Comparison of ENCODE assay signal across 8 mouse cellular contexts in the genomic region with DNA sequence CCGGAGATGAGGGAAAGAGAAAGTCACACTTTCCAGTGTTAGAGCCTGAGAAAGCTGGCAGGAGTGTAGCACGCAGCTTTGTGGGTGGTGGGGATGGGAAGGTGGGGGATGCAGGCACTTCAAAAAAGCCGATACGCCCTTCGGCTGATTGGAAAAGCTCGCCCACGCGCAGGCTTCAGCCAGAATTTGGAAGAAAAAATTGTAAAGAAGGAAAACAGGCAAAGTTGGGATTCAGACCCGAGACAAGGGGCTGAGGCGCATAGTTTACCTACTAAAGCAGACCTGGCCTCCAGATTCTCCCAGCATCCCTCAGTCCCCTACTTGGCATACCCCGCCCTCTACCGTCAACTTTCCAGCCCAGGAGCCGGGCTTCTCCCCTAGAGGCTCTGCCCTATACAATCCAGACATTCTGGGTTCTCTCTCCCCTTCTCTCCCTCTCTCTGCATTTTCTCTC. TPM values are rescaled to one million over a fixed set of nuclear protein-coding genes. Genes with fewer than 3 reads are reported as not detected.
DNase-seq lines count a peak whose midpoint lies in the region; ATAC-seq lines count a peak whose summit lies in the region.

No protein-coding gene starts in this region.

- no peaks in the 10 kb centered on the region for H3K36me3 ChIP-seq in heart, embryonic 10.5 days
- no peaks in the 10 kb centered on the region for H3K36me3 ChIP-seq in hindbrain, embryonic 14.5 days (replicated peaks; ENCODE audit: control insufficient read depth, insufficient read depth)
- H3K36me3 ChIP-seq in liver, embryonic 13.5 days, result no peaks in the 10 kb centered on the region

- peak; percentile 62; the same call in 1 of the 2 replicates for ATAC-seq in hindbrain, embryonic 14.5 days (ENCODE audit: low FRiP score)
- no peak for ATAC-seq in liver, embryonic 13.5 days (ENCODE audit: low read depth)

- peak overlapping the region; percentile 48; the same call in 1 of the 2 replicates for H3K9ac ChIP-seq in hindbrain, embryonic 14.5 days
- H3K9ac ChIP-seq in liver, embryonic 13.5 days, result no peak overlapping the region

- no peaks in the 10 kb centered on the region for H3K4me1 ChIP-seq in heart, embryonic 10.5 days
- H3K4me1 ChIP-seq in hindbrain, embryonic 14.5 days (replicated peaks; ENCODE audit: control insufficient read depth, insufficient read depth, low read length), result peaks cover 6% of the 10 kb centered on the region; the same call in 1 of the 2 replicates
- no peaks in the 10 kb centered on the region for H3K4me1 ChIP-seq in liver, embryonic 13.5 days (replicated peaks)

- no peaks in the 10 kb centered on the region for H3K27me3 ChIP-seq in heart, embryonic 10.5 days (ENCODE audit: insufficient read depth, poor library complexity, severe bottlenecking)
- H3K27me3 ChIP-seq in hindbrain, embryonic 14.5 days (ENCODE audit: control insufficient read depth, insufficient read depth, low read length), result no peaks in the 10 kb centered on the region
- peaks cover 23% of the 10 kb centered on the region for H3K27me3 ChIP-seq in liver, embryonic 13.5 days

- no peak for DNase-seq in heart, embryonic 10.5 days (ENCODE audit: low spot score)
- no peak for DNase-seq in heart, postnatal 4 days
- DNase-seq in embryo, embryonic 11 days, result peak; percentile 66
- DNase-seq in hindbrain, embryonic 14.5 days (ENCODE audit: low spot score), result no peak
- DNase-seq in liver, embryonic 13.5 days, result no peak
- peak; percentile 46 for DNase-seq in retina, postnatal 1 day
- no peak for DNase-seq in c-Kit-positive CD71-positive TER-119-positive erythroid progenitor cells, embryonic 14.5 days (ENCODE audit: low spot score)
- DNase-seq in cerebellum, adult 18-20 months, result no peak

- WGBS in heart, embryonic 10.5 days, result 5% methylated on average over 13 of the region's 13 CpGs
- WGBS in hindbrain, embryonic 14.5 days, result 4% methylated on average over 13 of the region's 13 CpGs
- 9% methylated on average over 13 of the region's 13 CpGs for WGBS in liver, embryonic 13.5 days (ENCODE audit: insufficient replicate concordance)

- H3K27ac ChIP-seq in heart, embryonic 10.5 days, result 0 out of 2 replicates have a peak overlapping the region, but pooled peaks have one; percentile 32
- no peak overlapping the region for H3K27ac ChIP-seq in hindbrain, embryonic 14.5 days
- no peak overlapping the region for H3K27ac ChIP-seq in liver, embryonic 13.5 days

- H3K4me2 ChIP-seq in hindbrain, embryonic 14.5 days (replicated peaks), result peak overlapping the region; percentile 53
- peak overlapping the region; percentile 1 for H3K4me2 ChIP-seq in liver, embryonic 13.5 days

- peak overlapping the region; percentile 47 for H3K4me3 ChIP-seq in heart, embryonic 10.5 days
- peak overlapping the region; percentile 19 for H3K4me3 ChIP-seq in hindbrain, embryonic 14.5 days (replicated peaks; ENCODE audit: low read length)
- no peak overlapping the region for H3K4me3 ChIP-seq in liver, embryonic 13.5 days (replicated peaks)

- no peaks in the 10 kb centered on the region for H3K9me3 ChIP-seq in heart, embryonic 10.5 days
- H3K9me3 ChIP-seq in hindbrain, embryonic 14.5 days (ENCODE audit: control insufficient read depth, low read length), result 0 out of 2 replicates have a peak, but pooled peaks cover 9% of the 10 kb centered on the region
- peaks cover 4% of the 10 kb centered on the region; the same call in 1 of the 2 replicates for H3K9me3 ChIP-seq in liver, embryonic 13.5 days (replicated peaks)

RNA-seq across cellular contexts. Expression of a gene that starts 8.0 kb away (rescaled TPM):
- polyA plus RNA-seq in heart, embryonic 10.5 days (2016; fragmentation: Nextera tagmentation; extraction: Ambion mirVana), result not detected in 2 replicates
- total RNA-seq in heart, postnatal 4 days (2021), result under 1 TPM; 0.32 to 0.33 TPM
- polyA plus RNA-seq in hindbrain, embryonic 14.5 days (2014; fragmentation: Nextera tagmentation; extraction: Ambion mirVana), result 0.31 TPM in 1 of 2 replicates, not detected in the other
- not detected in 2 replicates for polyA plus RNA-seq in liver, embryonic 13.5 days (2015; fragmentation: Nextera tagmentation; extraction: Ambion mirVana)

RNA-seq across cellular contexts. Expression of a gene that starts 9.2 kb away (rescaled TPM):
- polyA plus RNA-seq in heart, embryonic 10.5 days (2016; fragmentation: Nextera tagmentation; extraction: Ambion mirVana), result 7.0 and 10.1 TPM in 2 replicates
- total RNA-seq in heart, postnatal 4 days (2021), result 1 to 10 TPM; 1.0 to 1.8 TPM
- polyA plus RNA-seq in hindbrain, embryonic 14.5 days (2014; fragmentation: Nextera tagmentation; extraction: Ambion mirVana), result 19.6 and 20.9 TPM in 2 replicates
- polyA plus RNA-seq in liver, embryonic 13.5 days (2015; fragmentation: Nextera tagmentation; extraction: Ambion mirVana), result 2.5 and 2.6 TPM in 2 replicates

RNA-seq across cellular contexts. Expression of a gene that starts 23.3 kb away (rescaled TPM):
- not detected in 2 replicates for polyA plus RNA-seq in heart, embryonic 10.5 days (2016; fragmentation: Nextera tagmentation; extraction: Ambion mirVana)
- total RNA-seq in heart, postnatal 4 days (2021), result not detected
- not detected in 2 replicates for polyA plus RNA-seq in hindbrain, embryonic 14.5 days (2014; fragmentation: Nextera tagmentation; extraction: Ambion mirVana)
- not detected in 2 replicates for polyA plus RNA-seq in liver, embryonic 13.5 days (2015; fragmentation: Nextera tagmentation; extraction: Ambion mirVana)

RNA-seq across cellular contexts. Expression of a gene that starts 24.7 kb away (rescaled TPM):
- polyA plus RNA-seq in heart, embryonic 10.5 days (2016; fragmentation: Nextera tagmentation; extraction: Ambion mirVana), result 20.7 and 27.2 TPM in 2 replicates
- 1 to 10 TPM; 4.2 to 6.6 TPM for total RNA-seq in heart, postnatal 4 days (2021)
- 33.5 and 34.0 TPM in 2 replicates for polyA plus RNA-seq in hindbrain, embryonic 14.5 days (2014; fragmentation: Nextera tagmentation; extraction: Ambion mirVana)
- polyA plus RNA-seq in liver, embryonic 13.5 days (2015; fragmentation: Nextera tagmentation; extraction: Ambion mirVana), result 3.4 and 5.1 TPM in 2 replicates

RNA-seq across cellular contexts. Expression of a gene that starts 44.4 kb away (rescaled TPM):
- polyA plus RNA-seq in heart, embryonic 10.5 days (2016; fragmentation: Nextera tagmentation; extraction: Ambion mirVana), result 11.7 and 14.2 TPM in 2 replicates
- total RNA-seq in heart, postnatal 4 days (2021), result 1 to 10 TPM; 1.0 TPM
- 1.7 and 2.8 TPM in 2 replicates for polyA plus RNA-seq in hindbrain, embryonic 14.5 days (2014; fragmentation: Nextera tagmentation; extraction: Ambion mirVana)
- polyA plus RNA-seq in liver, embryonic 13.5 days (2015; fragmentation: Nextera tagmentation; extraction: Ambion mirVana), result 126 and 128 TPM in 2 replicates

Comparison
In these comparisons a context has a peak if more than half of its experiments do, and no peak if none do; other contexts are left out.
1. DNase-seq: peak in embryo, embryonic 11 days (single experiment) and retina, postnatal 1 day (single experiment); none in heart, embryonic 10.5 days (single experiment), heart, postnatal 4 days (single experiment), hindbrain, embryonic 14.5 days (single experiment), liver, embryonic 13.5 days (single experiment), c-Kit-positive CD71-positive TER-119-positive erythroid progenitor cells, embryonic 14.5 days (single experiment) and cerebellum, adult 18-20 months (0 of 2).